Mouse (Mus musculus) intestine, embryonic 14.5 days (tissue): ENCODE data around the gene Per2. TPM values are rescaled to one million over a fixed set of nuclear protein-coding genes. Genes with fewer than 3 reads are reported as not detected.

Experiments used
- ATAC-seq: fragments of 200-750 bp; cut with Nextera tagmentation; replicated peaks from 2 replicates; pipeline ENCODE4 v1.8.0; 2017; ENCODE audit warnings: low read depth, moderate number of reproducible peaks, moderate TSS enrichment, moderate library complexity; ENCODE audit not compliant: low FRiP score, low TSS enrichment
- DNase-seq: peaks from one replicate; pipeline ENCODE4 v3.0.0-alpha.2; 2018; ENCODE audit warnings: low spot score
- H3K27ac ChIP-seq: fragments of 300-500 bp; sonication (generic); 2 replicates; pipeline ENCODE4 v1.5.1; 2014; ENCODE audit warnings: low read depth, mild to moderate bottlenecking, control low read depth
- H3K27me3 ChIP-seq: fragments of 300-500 bp; sonication (generic); replicated peaks from 2 replicates; pipeline ENCODE4 v1.6.1; 2014; ENCODE audit warnings: low read length, control low read depth; ENCODE audit not compliant: control insufficient read depth, insufficient read depth
- H3K36me3 ChIP-seq: fragments of 300-500 bp; sonication (generic); 2 replicates; pipeline ENCODE4 v1.6.1; 2014; ENCODE audit warnings: low read length, control low read depth; ENCODE audit not compliant: control insufficient read depth, insufficient read depth
- H3K4me1 ChIP-seq: fragments of 300-500 bp; sonication (generic); replicated peaks from 2 replicates; pipeline ENCODE4 v1.6.1; 2014; ENCODE audit warnings: low read length, control low read depth, mixed read lengths; ENCODE audit not compliant: control insufficient read depth, insufficient read depth
- H3K4me2 ChIP-seq: fragments of 300-500 bp; sonication (generic); 2 replicates; pipeline ENCODE4 v1.6.1; 2014; ENCODE audit warnings: low read length
- H3K4me3 ChIP-seq: fragments of 300-500 bp; sonication (generic); 2 replicates; pipeline ENCODE4 v1.5.1; 2014; ENCODE audit warnings: low read depth, low read length, control low read depth, mixed read lengths
- H3K9ac ChIP-seq: fragments of 300-500 bp; sonication (generic); 2 replicates; pipeline ENCODE4 v1.6.1; 2014; ENCODE audit warnings: mild to moderate bottlenecking, low read length
- H3K9me3 ChIP-seq: fragments of 300-500 bp; sonication (generic); 2 replicates; pipeline ENCODE4 v1.6.1; 2016; ENCODE audit warnings: low read length, control low read depth; ENCODE audit not compliant: control insufficient read depth
- WGBS: fragments of 180-500 bp; shearing (Covaris S2); extraction: QIAGEN DNeasy Blood & Tissue Kit; methylation state at CpG from one replicate; pipeline ENCODE4 v1.1.7; 2014; 5-methylcytosine and 5-hydroxymethylcytosine counted together
- polyA plus RNA-seq: library from polyadenylated mRNA; unstranded; fragments of >200 nt; fragmentation: Nextera tagmentation; extraction: Ambion mirVana; gene quantifications from 2 replicates; pipeline ENCODE4 v1.2.1, GENCODE M21; 2014

Per2 gene
- polyA plus RNA-seq, 1 experiment from 2014 or later = 6.7 TPM

GRCm38 (mm10) chr1:91456301-91456801 is 2.8 kb downstream of the Per2 start:
- peak; percentile 80 for DNase-seq
- H3K4me1 ChIP-seq = peaks cover 58% of the 10 kb centered on the region
- peak overlapping the region; percentile 82 for H3K4me2 ChIP-seq
- WGBS = 10% methylated on average over 11 of the region's 11 CpGs
- H3K27me3 ChIP-seq = no peaks in the 10 kb centered on the region
- ATAC-seq = peak; percentile 32
- H3K36me3 ChIP-seq = no peaks in the 10 kb centered on the region
- peak overlapping the region; percentile 36 for H3K9ac ChIP-seq
- H3K27ac ChIP-seq = peak overlapping the region; percentile 95
- H3K9me3 ChIP-seq = no peaks in the 10 kb centered on the region
- no peak overlapping the region for H3K4me3 ChIP-seq

DNA sequence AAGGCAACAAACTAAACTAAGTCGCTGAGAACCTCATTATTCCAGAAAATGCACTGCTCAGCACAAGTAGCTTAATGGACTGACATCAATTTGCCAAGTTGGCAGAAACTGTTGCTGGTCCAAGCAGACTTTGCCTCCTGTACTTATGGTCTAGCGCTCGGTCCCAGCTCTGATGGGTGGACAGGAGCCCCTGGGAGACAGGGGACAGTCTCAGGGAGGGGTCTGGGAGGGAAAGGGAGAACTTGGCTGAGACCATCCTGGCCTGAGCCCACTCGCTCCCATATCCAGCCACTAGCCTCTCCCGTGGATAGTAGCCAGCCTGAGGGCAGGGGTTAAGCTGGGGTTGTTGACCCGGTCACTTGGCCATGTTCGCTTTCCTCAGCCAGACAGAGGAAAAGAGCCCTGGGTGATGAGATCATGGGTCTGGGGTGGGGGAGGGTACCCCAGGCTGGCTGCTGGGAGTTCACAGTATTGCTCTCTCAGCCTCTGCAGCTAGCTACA is 3.4 kb downstream of the Per2 start:
- Histone ChIP-seq H3K4me3 (no peak overlapping the region), H3K4me2 (peak overlapping the region; percentile 82), H3K9ac (peak overlapping the region; percentile 36), H3K27me3 (no peaks in the 10 kb centered on the region), H3K9me3 (no peaks in the 10 kb centered on the region), H3K27ac (peak overlapping the region; percentile 95), H3K36me3 (no peaks in the 10 kb centered on the region), H3K4me1 (peaks cover 59% of the 10 kb centered on the region)
- ATAC-seq = no peak
- WGBS = 13% methylated on average over 7 of the region's 7 CpGs
- DNase-seq = no peak

DNA sequence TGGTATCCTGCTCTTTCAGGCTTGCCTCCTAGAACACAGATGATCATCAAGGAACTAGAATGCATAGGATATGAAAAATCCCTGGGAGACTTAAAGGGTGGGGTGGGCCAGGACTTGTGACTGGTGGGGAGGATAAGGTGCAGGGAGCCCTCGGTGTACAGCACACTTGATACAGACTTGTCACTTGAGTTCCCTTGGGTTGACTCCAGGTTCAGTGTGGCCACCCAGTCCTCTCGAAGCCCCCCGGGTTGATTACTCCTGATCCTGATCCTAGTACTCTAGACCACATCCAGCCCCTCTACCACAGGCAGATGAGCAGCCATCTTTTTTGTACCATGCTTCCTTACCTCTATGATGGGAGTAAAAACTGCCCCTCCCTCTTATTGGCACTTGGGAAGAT is 4.2 kb downstream of the Per2 start:
- Histone ChIP-seq H3K4me3 (no peak overlapping the region), H3K4me2 (no peak overlapping the region), H3K9me3 (no peaks in the 10 kb centered on the region), H3K27me3 (no peaks in the 10 kb centered on the region), H3K9ac (no peak overlapping the region), H3K36me3 (peaks cover 2% of the 10 kb centered on the region; the same call in 1 of the 2 replicates), H3K27ac (peak overlapping the region; percentile 95; the same call in 1 of the 2 replicates), H3K4me1 (peaks cover 55% of the 10 kb centered on the region)
- no peak for DNase-seq
- 95% methylated on average over 3 of the region's 3 CpGs for WGBS
- no peak for ATAC-seq

DNA sequence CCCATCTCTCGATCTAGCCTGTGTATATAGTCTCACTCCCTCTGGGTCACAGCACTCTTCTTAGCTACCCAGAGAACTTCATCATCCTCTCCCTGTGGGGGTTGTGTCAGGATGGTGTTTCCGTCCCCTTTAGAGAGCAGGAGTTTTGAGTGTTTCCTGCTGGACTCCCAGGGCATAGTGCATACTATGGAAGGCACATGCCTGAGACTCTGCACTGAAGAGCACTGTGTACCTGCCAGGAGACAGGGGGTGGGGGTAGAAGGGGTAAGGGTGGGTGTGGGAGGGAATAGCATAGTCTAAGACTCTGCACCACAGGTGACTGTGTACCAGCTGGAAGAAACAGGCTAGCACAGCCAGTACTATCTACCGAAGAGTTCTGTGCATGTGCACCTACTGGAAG is 4.8 kb downstream of the Per2 start:
- no peak overlapping the region for H3K4me2 ChIP-seq
- ATAC-seq = no peak
- no peak overlapping the region for H3K27ac ChIP-seq

DNA sequence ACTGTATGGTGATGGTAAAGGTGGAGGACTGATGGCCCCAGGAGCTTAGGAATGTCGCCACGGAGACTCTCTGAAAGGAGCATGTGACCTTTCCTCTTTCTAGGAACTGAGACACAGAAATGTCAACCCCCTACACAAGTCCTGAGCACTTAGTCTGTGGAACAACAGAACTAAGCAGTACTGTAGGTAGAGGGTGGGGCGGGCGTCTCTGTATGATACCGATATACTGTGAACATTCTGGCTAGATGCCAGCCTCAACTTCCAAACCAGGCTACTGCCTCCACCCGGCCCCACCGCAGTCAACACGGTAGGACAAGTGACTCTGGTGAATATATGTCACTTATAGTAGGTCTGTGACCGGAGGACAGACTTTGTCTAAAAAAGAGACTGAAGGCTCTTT is 5.2 kb downstream of the Per2 start:
- no peak overlapping the region for H3K27ac ChIP-seq
- no peak overlapping the region for H3K4me2 ChIP-seq
- H3K9ac ChIP-seq = no peak overlapping the region
- no peaks in the 10 kb centered on the region for H3K27me3 ChIP-seq
- 75% methylated on average over 9 of the region's 9 CpGs for WGBS
- no peak overlapping the region for H3K4me3 ChIP-seq
- ATAC-seq = no peak
- peaks cover 51% of the 10 kb centered on the region for H3K4me1 ChIP-seq
- no peak for DNase-seq
- peaks cover 12% of the 10 kb centered on the region for H3K36me3 ChIP-seq
- H3K9me3 ChIP-seq = no peaks in the 10 kb centered on the region

More for the DNA sequence above, 4.8 kb downstream of the Per2 start:
- no peaks in the 10 kb centered on the region for H3K27me3 ChIP-seq
- H3K4me1 ChIP-seq = peaks cover 51% of the 10 kb centered on the region
- no peak overlapping the region for H3K9ac ChIP-seq
- WGBS = 68% methylated on average over 3 of the region's 3 CpGs
- DNase-seq = no peak
- H3K9me3 ChIP-seq = no peaks in the 10 kb centered on the region
- H3K36me3 ChIP-seq = peaks cover 8% of the 10 kb centered on the region
- H3K4me3 ChIP-seq = no peak overlapping the region

DNA sequence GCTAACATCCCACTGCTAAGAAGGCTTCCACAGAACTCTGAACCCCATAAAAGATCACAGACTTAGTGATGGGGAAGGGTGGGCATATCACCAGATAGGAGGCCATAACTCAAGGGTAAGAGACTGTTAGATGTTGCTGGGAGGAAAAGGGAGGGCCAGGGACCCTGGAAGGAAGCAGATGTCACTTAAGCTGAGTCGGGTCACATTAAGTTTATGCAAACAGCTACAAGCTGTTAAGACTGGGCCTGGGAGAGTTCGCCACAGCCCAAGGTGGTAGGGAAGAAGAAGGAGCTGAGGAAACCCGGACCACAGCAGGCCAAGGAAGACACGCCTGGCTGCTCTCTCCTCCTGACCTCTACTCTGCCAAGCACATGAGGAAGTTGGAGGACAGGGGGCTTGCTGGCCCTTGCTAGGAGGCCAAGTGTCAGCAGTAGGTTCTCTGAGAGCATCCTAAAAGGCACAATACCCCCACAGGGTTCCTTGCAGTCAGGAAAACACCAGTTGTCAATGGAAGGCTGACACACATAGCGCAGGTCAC is 7.5 kb downstream of the Per2 start:
- Histone ChIP-seq H3K27ac (0 out of 2 replicates have a peak overlapping the region, but pooled peaks have one; percentile 51), H3K36me3 (peaks cover 28% of the 10 kb centered on the region), H3K4me3 (no peak overlapping the region), H3K9ac (no peak overlapping the region), H3K27me3 (no peaks in the 10 kb centered on the region), H3K4me2 (no peak overlapping the region), H3K9me3 (peaks cover 6% of the 10 kb centered on the region; the same call in 1 of the 2 replicates), H3K4me1 (peaks cover 31% of the 10 kb centered on the region)
- DNase-seq (no peak), ATAC-seq (no peak)
- 37% methylated on average over 5 of the region's 5 CpGs for WGBS

- H3K27me3 ChIP-seq = no peaks in the 10 kb centered on the region
- WGBS = 81% methylated on average over 5 of the region's 5 CpGs
- H3K4me2 ChIP-seq = no peak overlapping the region
- no peak for DNase-seq
- no peak overlapping the region for H3K4me3 ChIP-seq
- no peak for ATAC-seq
- no peak overlapping the region for H3K27ac ChIP-seq
- H3K4me1 ChIP-seq = peaks cover 23% of the 10 kb centered on the region
- H3K36me3 ChIP-seq = peaks cover 30% of the 10 kb centered on the region
- peaks cover 6% of the 10 kb centered on the region; the same call in 1 of the 2 replicates for H3K9me3 ChIP-seq
- no peak overlapping the region for H3K9ac ChIP-seq
These were observed 8.3 kb downstream of the Per2 start for GRCm38 (mm10) chr1:91450851-91451250.

- Histone ChIP-seq H3K27me3 (no peaks in the 10 kb centered on the region), H3K27ac (no peak overlapping the region), H3K4me1 (peaks cover 10% of the 10 kb centered on the region), H3K4me2 (no peak overlapping the region), H3K36me3 (peaks cover 40% of the 10 kb centered on the region), H3K9me3 (peaks cover 6% of the 10 kb centered on the region; the same call in 1 of the 2 replicates), H3K4me3 (no peak overlapping the region), H3K9ac (no peak overlapping the region)
- DNase-seq (no peak), ATAC-seq (no peak)
- 78% methylated on average over 10 of the region's 10 CpGs for WGBS
These were observed 10.4 kb downstream of the Per2 start for GRCm38 (mm10) chr1:91448688-91449087.

DNA sequence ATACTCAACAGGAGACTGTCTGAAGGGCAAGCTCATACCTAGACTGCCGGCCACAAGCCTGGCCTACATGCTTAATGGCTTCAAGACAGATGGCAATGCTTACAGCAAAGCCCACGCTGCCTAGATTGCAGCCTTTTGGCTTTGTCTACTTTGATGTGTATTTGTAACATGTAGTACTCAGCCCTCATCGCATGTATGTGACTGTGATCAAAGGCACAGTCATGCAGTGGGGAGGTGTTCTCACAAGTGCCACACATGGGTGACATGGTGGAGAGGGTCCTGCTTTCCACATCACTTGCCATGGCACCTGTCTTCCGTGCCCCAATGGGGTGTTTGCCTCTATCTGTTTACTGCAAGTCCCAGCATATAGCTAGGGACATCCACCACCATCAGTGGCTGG is 12.6 kb downstream of the Per2 start:
- H3K4me1 ChIP-seq = peaks cover 3% of the 10 kb centered on the region
- H3K36me3 ChIP-seq = peaks cover 42% of the 10 kb centered on the region
- no peaks in the 10 kb centered on the region for H3K27me3 ChIP-seq
- 91% methylated on average over 4 of the region's 4 CpGs for WGBS
- no peak overlapping the region for H3K27ac ChIP-seq
- ATAC-seq (no peak), DNase-seq (no peak)
- H3K4me3 ChIP-seq = no peak overlapping the region
- H3K9ac ChIP-seq = no peak overlapping the region
- H3K4me2 ChIP-seq = no peak overlapping the region
- peaks cover 6% of the 10 kb centered on the region; the same call in 1 of the 2 replicates for H3K9me3 ChIP-seq
